Mouse (Mus musculus): ENCODE measurements around the gene Tlr11. TPM values are rescaled to one million over a fixed set of nuclear protein-coding genes. Genes with fewer than 3 reads are reported as not detected.

The Tlr11 gene
- polyA plus RNA-seq, 1 experiment from 2014 or later, result 0.07 TPM

Other genes starting within 250 kb of the Tlr11 start
- not detected in 2 replicates for gene Olfr727, start 234.7 kb upstream of the Tlr11 start, polyA plus RNA-seq (2015; fragmentation: Nextera tagmentation; extraction: Ambion mirVana)
- gene Olfr728, start 215.2 kb upstream of the Tlr11 start, polyA plus RNA-seq (2015; fragmentation: Nextera tagmentation; extraction: Ambion mirVana), result not detected in 2 replicates
- gene Olfr729, start 205.0 kb upstream of the Tlr11 start, polyA plus RNA-seq (2015; fragmentation: Nextera tagmentation; extraction: Ambion mirVana), result not detected in 2 replicates
- not detected in 2 replicates for gene Olfr730, start 169.7 kb upstream of the Tlr11 start, polyA plus RNA-seq (2015; fragmentation: Nextera tagmentation; extraction: Ambion mirVana)
- not detected in 2 replicates for gene Olfr731, start 116.0 kb upstream of the Tlr11 start, polyA plus RNA-seq (2015; fragmentation: Nextera tagmentation; extraction: Ambion mirVana)
- gene Olfr732, start 73.7 kb upstream of the Tlr11 start, polyA plus RNA-seq (2015; fragmentation: Nextera tagmentation; extraction: Ambion mirVana), result not detected in 2 replicates
- gene Olfr733, start 56.4 kb upstream of the Tlr11 start, polyA plus RNA-seq (2015; fragmentation: Nextera tagmentation; extraction: Ambion mirVana), result not detected in 2 replicates
- not detected in 2 replicates for gene Olfr734, start 31.2 kb upstream of the Tlr11 start, polyA plus RNA-seq (2015; fragmentation: Nextera tagmentation; extraction: Ambion mirVana)
- not detected in 2 replicates for gene Olfr735, start 9.0 kb upstream of the Tlr11 start, polyA plus RNA-seq (2015; fragmentation: Nextera tagmentation; extraction: Ambion mirVana)
- gene Olfr736, start 23.2 kb downstream of the Tlr11 start, polyA plus RNA-seq (2015; fragmentation: Nextera tagmentation; extraction: Ambion mirVana), result not detected in 2 replicates
- not detected in 2 replicates for gene Olfr738, start 49.7 kb downstream of the Tlr11 start, polyA plus RNA-seq (2015; fragmentation: Nextera tagmentation; extraction: Ambion mirVana)
- gene Olfr739, start 60.7 kb downstream of the Tlr11 start, polyA plus RNA-seq (2015; fragmentation: Nextera tagmentation; extraction: Ambion mirVana), result not detected in 2 replicates
- gene Olfr740, start 87.6 kb downstream of the Tlr11 start, polyA plus RNA-seq (2015; fragmentation: Nextera tagmentation; extraction: Ambion mirVana), result not detected in 2 replicates
- gene Olfr741, start 114.8 kb downstream of the Tlr11 start, polyA plus RNA-seq (2015; fragmentation: Nextera tagmentation; extraction: Ambion mirVana), result not detected in 2 replicates
- not detected in 2 replicates for gene Olfr742, start 145.7 kb downstream of the Tlr11 start, polyA plus RNA-seq (2015; fragmentation: Nextera tagmentation; extraction: Ambion mirVana)
- not detected in 2 replicates for gene Olfr743, start 163.9 kb downstream of the Tlr11 start, polyA plus RNA-seq (2015; fragmentation: Nextera tagmentation; extraction: Ambion mirVana)

Measured in liver, embryonic 16.5 days (tissue).